Mouse (Mus musculus) C2C12 (cell line): ENCODE measurements at regions not wholly inside any gene's neighbourhood (a gene's known extent, or its start where the extent isn't known, plus 50 kb on each side); places are given as distances from the start of the nearest gene placed in this dataset.

Source experiments
- H3K27me3 ChIP-seq: one replicate; pipeline ENCODE4 v1.6.1; 2011; ENCODE audit not compliant: control insufficient read depth, insufficient read depth, insufficient read length
- H3K36me3 ChIP-seq: one replicate; pipeline ENCODE4 v1.6.1; 2011; ENCODE audit not compliant: control insufficient read depth, insufficient read depth
- H3K4me3 ChIP-seq: one replicate; pipeline ENCODE4 v1.5.1; 2011; ENCODE audit warnings: mild to moderate bottlenecking, control low read depth; ENCODE audit not compliant: poor library complexity, insufficient read depth, severe bottlenecking
- H3K79me2 ChIP-seq: one replicate; pipeline ENCODE4 v1.6.1; 2011; ENCODE audit not compliant: control insufficient read depth, insufficient read depth
- H3K79me3 ChIP-seq: one replicate; pipeline ENCODE4 v1.6.1; 2011; ENCODE audit warnings: low read depth, control low read depth
- H3ac ChIP-seq: one replicate; pipeline ENCODE3; 2011; ENCODE audit warnings: low read depth; ENCODE audit not compliant: control insufficient read depth, insufficient read length
- CEBPB ChIP-seq: IDR thresholded peaks from one replicate; pipeline ENCODE4 v1.6.1; 2011; ENCODE audit warnings: low read depth, mild to moderate bottlenecking, control low read depth, moderate library complexity
- CTCF ChIP-seq: IDR thresholded peaks from one replicate; pipeline ENCODE4 v1.5.1; 2011; ENCODE audit not compliant: control insufficient read depth, insufficient read depth, insufficient read length
- FOSL1 ChIP-seq: IDR thresholded peaks from one replicate; pipeline ENCODE4 v1.8.0; 2011; ENCODE audit warnings: mild to moderate bottlenecking, low read length; ENCODE audit not compliant: poor library complexity, insufficient read depth, severe bottlenecking
- MAX ChIP-seq: IDR thresholded peaks from one replicate; pipeline ENCODE4 v1.6.1; 2011; ENCODE audit warnings: mild to moderate bottlenecking, control low read depth
- MYOD1 ChIP-seq: IDR thresholded peaks from one replicate; pipeline ENCODE4 v1.6.1; 2011; ENCODE audit warnings: low read depth; ENCODE audit not compliant: control insufficient read depth, insufficient read length
- MYOG ChIP-seq: IDR thresholded peaks from one replicate; pipeline ENCODE4 v1.6.1; 2011; ENCODE audit not compliant: control insufficient read depth, insufficient read length; ENCODE audit errors: extremely low read depth
- USF1 ChIP-seq: IDR thresholded peaks from one replicate; pipeline ENCODE4 v1.6.1; 2011; ENCODE audit warnings: low read depth, mild to moderate bottlenecking, control low read depth, moderate library complexity

DNA sequence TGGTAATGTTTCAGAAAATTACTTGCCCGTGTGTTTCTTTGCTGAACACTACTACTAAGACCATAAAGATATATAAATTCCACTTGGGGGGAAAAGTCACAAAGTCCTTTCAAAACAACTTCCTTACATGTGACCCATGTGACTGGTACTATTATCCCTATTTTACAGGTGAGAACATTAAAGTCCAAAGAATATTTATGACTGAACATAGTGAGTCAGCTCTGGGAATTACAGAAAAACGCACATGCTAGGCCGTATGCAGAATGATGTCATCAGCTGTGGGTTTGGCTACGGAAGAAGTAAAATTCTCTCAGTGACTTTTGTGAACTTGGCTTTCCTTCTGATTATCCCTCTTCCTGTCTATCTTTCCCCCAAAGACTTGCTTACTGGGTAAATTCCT, 166.6 kb upstream of the Tent5a start:
- H3K27me3 ChIP-seq = no peaks in the 10 kb centered on the region
- no peak overlapping the region for H3K4me3 ChIP-seq
- H3ac ChIP-seq = no peak overlapping the region
- no peaks in the 10 kb centered on the region for H3K36me3 ChIP-seq
- no peaks in the 10 kb centered on the region for H3K79me3 ChIP-seq
- no peaks in the 10 kb centered on the region for H3K79me2 ChIP-seq
- TF ChIP-seq MYOD1 (no peak), FOSL1 (no peak)

DNA sequence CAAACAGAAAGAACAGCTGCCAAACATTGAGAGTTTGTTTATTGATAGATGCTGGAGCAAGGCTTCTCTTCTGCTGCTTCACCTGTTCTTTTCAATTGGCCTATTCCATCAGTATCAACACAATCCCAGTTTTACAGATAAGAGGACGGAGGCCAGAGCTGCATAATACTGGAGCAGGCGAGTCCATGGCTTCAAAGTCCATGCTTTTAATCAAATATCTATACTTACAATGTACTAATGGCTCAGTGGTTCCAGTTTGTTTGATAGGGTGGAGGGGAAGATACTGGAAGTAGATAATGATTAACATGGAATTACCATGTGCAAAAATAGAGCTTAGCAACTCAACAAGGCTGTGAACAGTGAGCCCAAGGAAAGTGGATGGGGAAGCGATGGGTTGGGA, 163.2 kb upstream of the Tent5a start:
- TF ChIP-seq MYOD1 = no peak
- TF ChIP-seq CEBPB = no peak
- TF ChIP-seq MYOG = no peak
- no peak for TF ChIP-seq FOSL1
- TF ChIP-seq CTCF = no peak
- TF ChIP-seq MAX = no peak
- TF ChIP-seq USF1 = no peak

DNA sequence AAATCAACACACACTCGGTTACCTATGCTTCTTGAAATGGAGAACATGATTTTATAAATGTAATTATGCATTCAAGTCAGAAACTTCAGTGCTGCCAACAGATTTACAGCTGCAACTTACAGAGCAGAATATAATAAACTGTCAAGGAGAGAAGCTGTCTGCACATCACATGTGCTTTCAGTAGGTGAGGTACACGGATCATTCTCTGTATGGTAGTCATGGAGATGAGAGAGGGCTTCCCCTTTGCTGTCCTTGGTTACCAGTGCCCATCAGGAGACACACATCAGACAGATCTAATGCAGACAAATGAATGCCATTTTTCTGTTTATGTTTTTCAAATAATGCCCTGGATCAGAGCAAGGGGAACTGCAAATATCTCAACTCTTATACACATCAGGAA, 160.8 kb upstream of the Tent5a start:
- Histone ChIP-seq H3K79me3 (no peaks in the 10 kb centered on the region), H3K36me3 (no peaks in the 10 kb centered on the region), H3K27me3 (no peaks in the 10 kb centered on the region), H3K79me2 (no peaks in the 10 kb centered on the region), H3K4me3 (no peak overlapping the region), H3ac (no peak overlapping the region)
- TF ChIP-seq FOSL1 = no peak
- TF ChIP-seq MYOD1 = no peak
- no peak for TF ChIP-seq MYOG
- TF ChIP-seq CTCF = no peak
- TF ChIP-seq MAX = no peak
- no peak for TF ChIP-seq USF1
- TF ChIP-seq CEBPB = no peak

More for the DNA sequence above, 163.2 kb upstream of the Tent5a start:
- Histone ChIP-seq H3K4me3 (no peak overlapping the region), H3K36me3 (no peaks in the 10 kb centered on the region), H3K79me2 (no peaks in the 10 kb centered on the region), H3K27me3 (no peaks in the 10 kb centered on the region), H3ac (no peak overlapping the region), H3K79me3 (no peaks in the 10 kb centered on the region)

DNA sequence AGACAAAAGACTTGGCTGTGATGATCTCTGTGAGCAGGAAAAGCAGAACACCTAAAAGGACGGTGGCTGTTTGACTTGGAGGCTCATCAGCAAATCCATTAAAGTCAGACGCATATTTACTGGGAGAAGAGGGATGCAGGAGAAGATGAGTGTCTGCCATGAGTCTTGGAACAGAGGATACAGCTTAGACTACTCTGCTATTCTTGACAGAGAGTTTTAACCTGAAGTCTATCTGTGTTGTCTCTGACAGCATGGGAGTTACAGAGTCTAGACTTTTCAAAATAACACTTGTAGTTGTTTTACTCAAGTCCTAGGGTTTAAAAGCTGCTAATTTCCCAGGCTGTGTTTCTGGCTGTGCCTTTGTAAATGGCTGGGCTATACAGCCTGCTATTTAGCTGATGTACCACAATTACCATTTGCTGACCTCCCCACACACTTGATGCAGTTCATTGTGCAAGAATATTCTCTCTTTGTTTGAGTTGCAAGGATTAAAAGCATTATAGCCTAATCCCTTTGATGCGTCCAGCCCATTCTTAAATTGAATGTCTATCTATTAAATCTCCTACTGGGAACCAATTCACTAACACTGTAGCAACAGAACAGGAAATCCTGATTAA, 160.0 kb upstream of the Tent5a start:
- Histone ChIP-seq H3K79me2 (no peaks in the 10 kb centered on the region), H3K4me3 (no peak overlapping the region), H3K27me3 (no peaks in the 10 kb centered on the region), H3K36me3 (no peaks in the 10 kb centered on the region), H3ac (no peak overlapping the region), H3K79me3 (no peaks in the 10 kb centered on the region)
- TF ChIP-seq MAX (no peak), MYOG (no peak), CTCF (no peak), CEBPB (no peak), USF1 (no peak), MYOD1 (no peak)

DNA sequence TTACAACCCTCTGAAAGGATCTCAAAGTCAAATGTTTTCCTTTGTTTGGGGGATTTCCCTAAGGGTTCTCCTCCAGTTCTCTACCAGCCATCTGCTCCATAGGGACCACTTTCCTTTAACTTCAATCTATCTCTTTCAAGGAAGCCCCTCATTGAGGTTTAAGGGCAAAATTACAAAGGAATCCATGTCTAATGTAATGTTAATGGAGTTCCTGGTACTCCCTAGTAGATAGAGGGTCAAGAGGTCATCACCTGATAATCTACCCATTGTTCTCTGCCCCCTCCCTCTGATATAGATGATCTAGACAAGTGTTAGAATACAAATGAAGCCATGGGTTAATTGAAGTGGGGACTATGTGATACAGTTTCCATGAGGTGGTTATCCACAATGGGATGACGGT, 158.6 kb upstream of the Tent5a start:
- H3K79me3 ChIP-seq = no peaks in the 10 kb centered on the region
- no peak overlapping the region for H3K4me3 ChIP-seq
- H3K36me3 ChIP-seq = no peaks in the 10 kb centered on the region
- H3K79me2 ChIP-seq = no peaks in the 10 kb centered on the region
- H3K27me3 ChIP-seq = no peaks in the 10 kb centered on the region
- H3ac ChIP-seq = no peak overlapping the region
- TF ChIP-seq MYOD1 = no peak
- no peak for TF ChIP-seq FOSL1
- TF ChIP-seq USF1 = no peak
- no peak for TF ChIP-seq MAX
- TF ChIP-seq CTCF = no peak
- no peak for TF ChIP-seq CEBPB
- TF ChIP-seq MYOG = no peak

DNA sequence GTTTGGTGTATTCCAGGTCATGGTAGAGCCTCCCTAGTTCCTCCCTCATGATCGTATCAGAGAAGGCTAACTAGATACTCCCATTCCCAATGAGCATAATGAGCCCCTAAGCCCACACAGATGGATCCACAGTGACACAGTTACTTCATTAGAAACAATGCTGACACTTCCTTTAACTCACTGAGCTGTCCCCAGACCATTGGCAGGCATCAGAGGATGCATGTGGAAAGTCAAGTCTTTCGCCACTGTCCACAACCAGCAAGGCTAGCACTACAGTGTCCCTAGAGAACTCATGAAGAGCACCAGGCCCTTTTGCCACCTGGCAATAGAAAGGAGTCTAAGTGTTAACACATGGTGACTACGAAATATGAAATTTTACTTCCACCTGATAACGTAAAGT, 156.1 kb upstream of the Tent5a start:
- Histone ChIP-seq H3K36me3 (no peaks in the 10 kb centered on the region), H3K27me3 (no peaks in the 10 kb centered on the region)
- TF ChIP-seq MYOG = no peak

More for the DNA sequence above, 156.1 kb upstream of the Tent5a start:
- no peak overlapping the region for H3ac ChIP-seq
- H3K79me3 ChIP-seq = no peaks in the 10 kb centered on the region
- H3K4me3 ChIP-seq = no peak overlapping the region
- no peaks in the 10 kb centered on the region for H3K79me2 ChIP-seq
